Mouse (Mus musculus) CD4-positive, CD25-positive, alpha-beta regulatory T cell (primary cell): Measurements from ENCODE around the gene Sall2. TPM values are rescaled to one million over a fixed set of nuclear protein-coding genes. Genes with fewer than 3 reads are reported as not detected.

Experiments
- polyA plus RNA-seq: library from polyadenylated mRNA; unstranded; fragments of 100-300 nt; shearing (Covaris generic); gene quantifications from one replicate; pipeline ENCODE4 v1.2.1, GENCODE M21; 2017

Sall2 gene
- 4.3 TPM for polyA plus RNA-seq

GRCm38 (mm10) chr14:52327910-52328812 is at the start of gene Sall2:
TSS of gene Sall2 (minus strand) at chr14:52328762.

GRCm38 (mm10) chr14:52356308-52356707 is 27.7 kb upstream of the Sall2 start, which contains the start of gene Olfr1513:
TSS of gene Olfr1513 (minus strand) at chr14:52356408.

GRCm38 (mm10) chr14:52304644-52305271 is 23.8 kb downstream of the Sall2 start, which contains the start of gene Mettl3:
TSS of gene Mettl3 (minus strand) at chr14:52305128.

GRCm38 (mm10) chr14:52278932-52279746 is 49.4 kb downstream of the Sall2 start, which contains the start of the genes Tox4 and Rab2b:
TSS of gene Tox4 (plus strand) at chr14:52279146.
TSS of gene Rab2b (minus strand) at chr14:52279545.

Other genes with a start within 250 kb of the Sall2 start
- gene Hnrnpc, start 224.7 kb downstream of the Sall2 start, polyA plus RNA-seq: 433 TPM
- 4.6 TPM for gene Rpgrip1, start 218.1 kb downstream of the Sall2 start, polyA plus RNA-seq
- gene Supt16, start 131.3 kb downstream of the Sall2 start, polyA plus RNA-seq: 20.1 TPM
- 36.3 TPM for gene Chd8, start 71.0 kb downstream of the Sall2 start, polyA plus RNA-seq
- gene Tox4, start 49.6 kb downstream of the Sall2 start, polyA plus RNA-seq: 89.2 TPM
- gene Rab2b, start 49.2 kb downstream of the Sall2 start, polyA plus RNA-seq: 19.7 TPM
- gene Mettl3, start 23.6 kb downstream of the Sall2 start, polyA plus RNA-seq: 71.0 TPM
- not detected for gene Olfr1513, start 27.6 kb upstream of the Sall2 start, polyA plus RNA-seq
- gene Olfr1512, start 50.4 kb upstream of the Sall2 start, polyA plus RNA-seq: not detected
- gene Olfr1511, start 68.6 kb upstream of the Sall2 start, polyA plus RNA-seq: not detected
- gene Olfr1510, start 85.6 kb upstream of the Sall2 start, polyA plus RNA-seq: not detected
- gene Olfr1509, start 114.2 kb upstream of the Sall2 start, polyA plus RNA-seq: not detected
- not detected for gene Olfr1508, start 138.7 kb upstream of the Sall2 start, polyA plus RNA-seq
- not detected for gene Olfr1507, start 167.0 kb upstream of the Sall2 start, polyA plus RNA-seq